Mouse (Mus musculus) kidney, adult 2 months (tissue): ENCODE measurements at regions not wholly inside any gene's neighbourhood (a gene's known extent, or its start where the extent isn't known, plus 50 kb on each side); places are given as distances from the start of the nearest gene placed in this dataset.

Source experiments
- CTCF ChIP-seq: fragments of 200-500 bp; conservative IDR thresholded peaks from 2 replicates; pipeline ENCODE4 v1.5.1; 2011; ENCODE audit warnings: low read depth, mild to moderate bottlenecking, control low read depth, low read length, moderate library complexity, mixed read lengths; ENCODE audit not compliant: insufficient read depth, insufficient read length
- POLR2A ChIP-seq: fragments of 200-500 bp; IDR thresholded peaks from one replicate; pipeline ENCODE4 v1.6.1; 2011; ENCODE audit warnings: low read depth, low read length, control low read depth

DNA sequence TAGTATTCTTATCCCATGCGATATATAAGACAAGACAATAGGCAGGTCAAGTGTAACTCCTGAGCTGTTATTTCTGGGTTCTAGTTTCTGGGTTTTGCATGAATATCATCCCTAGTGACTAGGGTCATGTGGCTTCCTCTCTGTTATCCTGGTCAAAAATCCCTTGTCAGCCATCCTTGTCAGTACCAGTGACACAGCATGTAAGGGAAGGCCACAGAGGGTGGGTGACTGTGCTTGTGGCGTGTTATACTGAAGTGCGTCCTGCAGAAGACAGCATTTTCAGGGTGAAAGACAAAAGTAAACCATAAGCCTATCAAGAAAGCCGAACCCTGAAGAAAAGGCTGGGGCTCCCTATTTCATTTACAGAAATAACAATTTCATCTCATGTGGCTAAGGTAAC is 50.7 kb upstream of the Echdc3 start:
- TF ChIP-seq POLR2A (no peak), CTCF (no peak)
